Mouse (Mus musculus): ENCODE results near the gene Acsl1.

DNA sequence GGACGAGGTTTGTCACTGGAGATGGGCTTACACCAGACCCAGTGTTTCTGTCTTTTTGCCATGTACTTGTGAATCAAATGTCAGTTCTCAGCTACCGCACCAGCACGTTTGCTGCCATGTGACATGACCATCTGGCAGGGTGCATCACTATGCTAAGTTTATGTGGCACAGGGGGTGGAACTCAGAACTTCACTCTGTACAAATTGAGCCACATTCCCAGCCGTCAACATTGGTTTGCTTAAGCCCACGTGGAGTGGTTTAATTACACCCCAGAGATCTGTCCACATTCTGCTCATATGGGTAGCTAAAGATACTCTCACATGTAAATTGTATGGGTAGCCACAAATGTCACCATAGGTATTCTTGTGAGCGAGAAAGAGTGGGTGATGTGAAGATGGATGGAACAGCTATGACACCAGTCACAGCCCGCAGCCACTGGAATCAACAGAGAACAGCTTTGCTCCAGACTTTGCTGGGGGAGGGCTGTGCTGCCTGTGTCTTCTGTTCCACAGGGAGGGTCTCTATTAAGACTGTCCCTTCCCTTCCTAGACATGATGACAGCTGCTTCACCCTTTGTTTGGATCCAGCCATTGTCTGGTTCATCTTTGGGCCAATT, 96.2 kb downstream of the Acsl1 start:
- TF ChIP-seq CTCF (IDR thresholded peaks at IDR 0.05; ENCODE audit: insufficient read depth, low read depth, low read length) (no peak), POLR2A (IDR thresholded peaks at IDR 0.05; ENCODE audit: insufficient read depth, low read depth, low read length) (no peak)

All from olfactory bulb, adult 2 months (tissue).